Mouse (Mus musculus): ENCODE results near the gene Zcchc14. TPM values are rescaled to one million over a fixed set of nuclear protein-coding genes. Genes with fewer than 3 reads are reported as not detected.

Zcchc14 gene
- total and polyA plus RNA-seq, 3 experiments, result not detected

DNA sequence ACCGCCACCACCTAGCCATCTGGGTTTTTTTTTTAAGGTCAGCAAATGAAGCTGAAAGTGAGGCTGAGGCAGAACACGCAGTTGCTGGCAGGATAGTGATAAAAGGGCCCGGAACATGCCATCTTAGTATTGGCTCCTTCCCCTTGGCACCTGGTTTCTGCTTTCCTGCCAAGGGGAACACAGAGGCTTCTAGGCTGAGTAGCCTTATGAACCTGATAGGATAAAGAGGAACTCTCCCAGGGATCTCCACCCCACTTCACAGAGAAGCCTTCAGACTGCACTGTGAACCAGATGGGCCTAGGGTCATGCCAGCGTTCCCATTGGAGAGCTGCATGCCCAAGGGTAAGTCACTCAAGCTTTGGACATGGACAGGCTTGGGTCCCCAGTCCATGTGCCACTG lies 28.2 kb upstream of the Zcchc14 start:
- peaks cover 51% of the 10 kb centered on the region for H3K27me3 ChIP-seq (replicated peaks)
- H3K4me3 ChIP-seq (replicated peaks in 1 of 3; ENCODE audit: low read depth in 2 of 3, low read length in 2 of 3, poor library complexity in 1 of 3), result no peak overlapping the region
- H3K4me2 ChIP-seq (ENCODE audit: insufficient read depth, low read depth, poor library complexity, severe bottlenecking), result no peak overlapping the region
- H3K4me1 ChIP-seq (ENCODE audit: control insufficient read depth in 1 of 2, insufficient read depth in 2 of 2), result peaks cover 3 to 4% of the 10 kb centered on the region in 2 experiments; a peak in 2 of 4 replicates
- no peaks in the 10 kb centered on the region for H3K79me2 ChIP-seq (replicated peaks; ENCODE audit: control insufficient read depth, extremely low read depth, insufficient read depth, poor library complexity, severe bottlenecking)
- TF ChIP-seq ELF1 (IDR thresholded peaks at IDR 0.05; ENCODE audit: low read depth, low read length) (no peak), EP300 (IDR thresholded peaks at IDR 0.05; ENCODE audit: low read length) (no peak), MEF2A (IDR thresholded peaks at IDR 0.05; ENCODE audit: borderline replicate concordance, low read depth, low read length) (no peak), MXI1 (IDR thresholded peaks at IDR 0.05; ENCODE audit: low read depth, low read length) (no peak), ETS1 (conservative IDR thresholded peaks at IDR 0.05; ENCODE audit: low read depth, low read length) (no peak), JUND (conservative IDR thresholded peaks at IDR 0.05; ENCODE audit: low read depth, low read length) (no peak), MAX (IDR thresholded peaks at IDR 0.05; ENCODE audit: low read length) (no peak), ZC3H11A (IDR thresholded peaks at IDR 0.05; ENCODE audit: low read depth, low read length) (no peak), GABPA (IDR thresholded peaks at IDR 0.05; ENCODE audit: insufficient replicate concordance, low read depth, low read length) (no peak), PAX5 (IDR thresholded peaks at IDR 0.05; ENCODE audit: low read length) (no peak), RCOR1 (conservative IDR thresholded peaks at IDR 0.05; ENCODE audit: low read depth, low read length) (no peak)
- in situ Hi-C loops (cut with MboI; ENCODE audit: low pct_ligation_motif_present, low pct_unique_long_range_greater_than_20kb, low sequenced_read_pairs), result loop anchor here (10.0 kb wide), 1 partner anchor 136 kb away; the partner anchor contains the start of gene 1700018B08Rik
- H3K9ac ChIP-seq (ENCODE audit: insufficient read depth, low read depth), result no peak overlapping the region
- no peaks in the 10 kb centered on the region for H3K9me3 ChIP-seq (replicated peaks; ENCODE audit: low read length)
- H3K27ac ChIP-seq (ENCODE audit: insufficient read depth, low read depth), result no peak overlapping the region
- dilution Hi-C loops (cut with MboI; ENCODE audit: extremely low pct_ligation_motif_present, extremely low pct_unique_long_range_greater_than_20kb, low sequenced_read_pairs), result no loop called here
- no peak for DNase-seq (ENCODE audit: extremely low read depth)
- H3K36me3 ChIP-seq (replicated peaks in 1 of 2; ENCODE audit: control insufficient read depth in 1 of 2, insufficient read depth in 1 of 2, low read length in 1 of 2), result no peaks in the 10 kb centered on the region

DNA sequence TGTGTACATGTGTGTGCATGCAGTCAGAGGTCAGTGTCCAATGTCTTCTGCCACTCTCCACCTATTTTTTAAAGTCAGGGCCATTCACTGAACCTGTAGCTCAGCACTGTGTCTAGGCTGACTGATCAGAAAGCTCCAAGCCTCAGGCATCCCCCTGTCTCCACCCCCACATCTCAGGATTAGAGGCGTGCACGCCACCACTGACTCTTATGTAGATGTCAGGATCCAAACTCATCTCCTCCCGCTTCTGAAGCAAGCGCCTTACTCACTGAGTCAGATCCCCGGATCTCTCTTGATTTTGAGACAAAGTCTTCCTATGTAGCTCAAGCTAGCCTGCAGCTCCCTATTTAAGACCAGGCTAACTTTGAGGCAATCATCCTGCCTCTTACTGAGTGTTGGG lies 26.0 kb upstream of the Zcchc14 start:
- dilution Hi-C loops (cut with MboI; ENCODE audit: extremely low pct_ligation_motif_present, extremely low pct_unique_long_range_greater_than_20kb, low sequenced_read_pairs), result no loop called here
- no peaks in the 10 kb centered on the region for H3K79me2 ChIP-seq (replicated peaks; ENCODE audit: control insufficient read depth, extremely low read depth, insufficient read depth, poor library complexity, severe bottlenecking)
- no peak overlapping the region for H3K4me3 ChIP-seq (replicated peaks in 1 of 3; ENCODE audit: low read depth in 2 of 3, low read length in 2 of 3, poor library complexity in 1 of 3)

DNA sequence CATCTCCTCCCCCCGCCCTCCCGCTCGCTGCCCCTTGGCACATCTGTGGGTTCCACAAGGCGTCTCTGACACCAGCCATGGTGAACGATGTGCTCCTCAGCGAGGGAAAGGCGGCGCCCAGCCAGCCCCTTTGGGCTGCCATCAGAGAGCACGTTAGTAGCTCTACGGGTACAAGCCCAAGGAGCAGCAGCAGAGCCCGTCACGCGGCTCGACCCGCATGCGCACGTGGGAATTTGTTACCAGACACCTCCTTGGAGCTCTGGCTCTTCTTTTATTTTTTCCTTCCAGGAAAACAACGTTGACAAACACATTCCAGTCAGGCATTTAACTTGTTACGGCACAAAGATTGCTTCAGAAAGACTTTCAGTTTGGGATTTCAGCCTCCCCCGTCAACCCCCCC lies 23.0 kb upstream of the Zcchc14 start:
- no peaks in the 10 kb centered on the region; a peak in 1 of 4 replicates for H3K4me1 ChIP-seq (ENCODE audit: control insufficient read depth in 1 of 2, insufficient read depth in 2 of 2)
- in situ Hi-C loops (cut with MboI; ENCODE audit: low pct_ligation_motif_present, low pct_unique_long_range_greater_than_20kb, low sequenced_read_pairs) (no loop called here), dilution Hi-C loops (cut with MboI; ENCODE audit: extremely low pct_ligation_motif_present, extremely low pct_unique_long_range_greater_than_20kb, low sequenced_read_pairs) (no loop called here)
- TF ChIP-seq MYC (IDR thresholded peaks at IDR 0.05; ENCODE audit: low read depth, low read length) (no peak), RCOR1 (conservative IDR thresholded peaks at IDR 0.05; ENCODE audit: low read depth, low read length) (no peak), BHLHE40 (IDR thresholded peaks at IDR 0.05; ENCODE audit: low read depth, low read length) (no peak), IRF4 (IDR thresholded peaks at IDR 0.05; ENCODE audit: low read depth, low read length) (no peak), USF1 (IDR thresholded peaks at IDR 0.05; ENCODE audit: low read depth, low read length) (no peak), MXI1 (IDR thresholded peaks at IDR 0.05; ENCODE audit: low read depth, low read length) (no peak), CHD1 (IDR thresholded peaks at IDR 0.05; ENCODE audit: low read depth, low read length) (no peak), SIN3A (IDR thresholded peaks at IDR 0.05; ENCODE audit: low read length) (no peak), ETS1 (conservative IDR thresholded peaks at IDR 0.05; ENCODE audit: low read depth, low read length) (no peak), SMC3 (IDR thresholded peaks at IDR 0.05; ENCODE audit: low read depth, low read length) (no peak), ZMIZ1 (IDR thresholded peaks at IDR 0.05; ENCODE audit: low read depth, low read length) (no peak), CTCF (conservative IDR thresholded peaks at IDR 0.05 in 1 of 2, IDR thresholded peaks at IDR 0.05 in 1 of 2; ENCODE audit: low read depth in 2 of 2, low read length in 2 of 2) (no peak), CHD2 (IDR thresholded peaks at IDR 0.05; ENCODE audit: low read length) (no peak), MAX (IDR thresholded peaks at IDR 0.05; ENCODE audit: low read length) (no peak), ZKSCAN1 (IDR thresholded peaks at IDR 0.05; ENCODE audit: borderline replicate concordance, low read depth, low read length) (no peak), USF2 (conservative IDR thresholded peaks at IDR 0.05; ENCODE audit: low read depth, low read length) (no peak), MAFK (IDR thresholded peaks at IDR 0.05; ENCODE audit: insufficient replicate concordance, low read length) (no peak), NELFE (IDR thresholded peaks at IDR 0.05; ENCODE audit: low read depth, low read length) (no peak)
- H3K4me2 ChIP-seq (ENCODE audit: insufficient read depth, low read depth, poor library complexity, severe bottlenecking), result no peak overlapping the region
- peaks cover 2% of the 10 kb centered on the region for H3K9me3 ChIP-seq (replicated peaks; ENCODE audit: low read length)
- no peak overlapping the region for H3K4me3 ChIP-seq (replicated peaks in 1 of 3; ENCODE audit: low read depth in 2 of 3, low read length in 2 of 3, poor library complexity in 1 of 3)
- no peak overlapping the region for H3K27ac ChIP-seq (ENCODE audit: insufficient read depth, low read depth)
- no peak for DNase-seq (ENCODE audit: extremely low read depth)
- H3K27me3 ChIP-seq (replicated peaks), result peaks cover 68% of the 10 kb centered on the region
- no peaks in the 10 kb centered on the region for H3K36me3 ChIP-seq (replicated peaks in 1 of 2; ENCODE audit: control insufficient read depth in 1 of 2, insufficient read depth in 1 of 2, low read length in 1 of 2)
- H3K9ac ChIP-seq (ENCODE audit: insufficient read depth, low read depth), result no peak overlapping the region
- H3K79me2 ChIP-seq (replicated peaks; ENCODE audit: control insufficient read depth, extremely low read depth, insufficient read depth, poor library complexity, severe bottlenecking), result no peaks in the 10 kb centered on the region

More for the DNA sequence above, 26.0 kb upstream of the Zcchc14 start:
- Histone ChIP-seq H3K36me3 (replicated peaks in 1 of 2; ENCODE audit: control insufficient read depth in 1 of 2, insufficient read depth in 1 of 2, low read length in 1 of 2) (no peaks in the 10 kb centered on the region), H3K27me3 (replicated peaks) (peaks cover 62% of the 10 kb centered on the region), H3K4me2 (ENCODE audit: insufficient read depth, low read depth, poor library complexity, severe bottlenecking) (no peak overlapping the region), H3K4me1 (ENCODE audit: control insufficient read depth in 1 of 2, insufficient read depth in 2 of 2) (no peaks in the 10 kb centered on the region; a peak in 1 of 4 replicates), H3K9ac (ENCODE audit: insufficient read depth, low read depth) (no peak overlapping the region), H3K9me3 (replicated peaks; ENCODE audit: low read length) (peaks cover 2% of the 10 kb centered on the region), H3K27ac (ENCODE audit: insufficient read depth, low read depth) (no peak overlapping the region)
- in situ Hi-C loops (cut with MboI; ENCODE audit: low pct_ligation_motif_present, low pct_unique_long_range_greater_than_20kb, low sequenced_read_pairs), result no loop called here
- DNase-seq (ENCODE audit: extremely low read depth), result no peak
- TF ChIP-seq TBP (conservative IDR thresholded peaks at IDR 0.05; ENCODE audit: low read depth, low read length), result no peak

Data from CH12.LX (cell line).